Mouse (Mus musculus) c-Kit-positive CD71-negative TER-119-negative erythroid progenitor cells, embryonic 14.5 days (primary cell): ENCODE measurements at regions not wholly inside any gene's neighbourhood (a gene's known extent, or its start where the extent isn't known, plus 50 kb on each side); places are given as distances from the start of the nearest gene placed in this dataset.
A peak's percentile ranks its signal among the peaks of the same experiment; 100 is the strongest.

Experiments used
- DNase-seq: peaks from one replicate; pipeline ENCODE4 v3.0.0-alpha.2; 2013; ENCODE audit warnings: low read depth

DNA sequence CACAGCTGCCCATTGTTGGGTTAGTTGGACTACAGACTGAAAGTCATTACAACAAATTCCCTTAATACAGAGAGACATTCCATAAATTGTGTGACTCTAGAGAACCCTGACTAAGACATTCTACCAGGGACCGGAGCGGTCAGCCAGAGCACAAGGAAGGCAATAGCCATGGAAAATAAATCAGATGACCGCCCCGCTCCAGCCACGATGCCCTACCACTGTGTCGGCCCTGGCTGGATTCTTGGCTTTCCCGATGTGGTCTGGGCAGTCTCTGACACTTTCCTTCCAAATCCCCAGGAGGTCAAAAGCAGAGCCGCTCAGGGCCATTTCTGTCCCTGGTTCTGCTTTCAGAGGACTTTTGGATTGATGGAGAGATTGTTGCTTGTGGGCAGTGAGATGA lies 57.8 kb downstream of the Lsm3 start:
- no peak for DNase-seq

DNA sequence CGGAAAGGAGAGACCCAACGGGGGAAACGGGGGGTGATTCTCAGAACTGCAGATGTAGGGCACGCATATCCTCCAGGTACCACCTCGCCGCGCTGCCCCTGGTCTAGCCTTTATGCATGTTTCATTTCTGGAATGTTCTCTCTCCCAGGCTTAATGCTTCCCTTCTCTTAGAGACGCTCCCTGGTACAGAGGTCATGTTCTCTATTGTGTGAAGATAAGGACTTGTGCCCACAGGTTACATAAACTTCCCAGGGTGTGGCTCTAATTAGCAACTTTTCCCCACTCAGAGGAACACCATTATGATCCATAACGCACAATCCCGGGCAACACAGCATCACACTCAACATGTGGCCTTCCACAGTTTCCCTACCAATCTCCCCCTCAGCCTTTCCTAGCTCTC lies 58.7 kb downstream of the Lsm3 start:
- no peak for DNase-seq

DNA sequence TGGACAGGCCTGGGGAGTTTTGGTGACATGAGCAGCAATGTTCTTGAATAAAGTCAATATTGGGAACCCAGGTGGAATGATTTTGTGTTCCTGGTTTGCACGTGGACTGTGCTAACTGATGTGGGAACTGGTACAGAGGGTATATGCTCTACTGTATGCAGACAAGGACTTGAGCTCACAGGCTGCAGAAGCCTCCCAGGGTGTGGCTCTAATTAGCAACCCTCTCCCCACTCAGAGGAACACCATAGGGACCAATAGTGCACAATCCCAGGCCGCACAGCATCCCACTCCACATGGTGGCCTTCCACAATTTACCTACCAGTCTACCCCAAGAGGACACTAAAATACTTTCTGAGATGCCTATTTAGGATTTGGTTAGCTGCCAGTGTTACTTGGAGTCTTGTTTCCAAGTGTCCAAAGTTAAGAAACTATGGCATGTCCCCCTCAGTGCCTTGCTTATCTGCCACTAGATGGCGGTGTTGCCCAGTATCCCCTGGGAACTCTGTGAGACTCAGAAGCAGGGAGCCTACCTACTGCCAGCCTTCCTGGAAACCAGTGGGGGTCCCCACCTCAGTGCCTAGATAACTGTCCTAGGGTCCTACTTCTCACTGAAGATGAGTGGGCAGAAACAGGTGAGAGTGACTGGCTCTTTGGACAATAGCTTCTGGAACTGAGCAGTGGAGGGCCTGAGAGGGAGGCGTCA lies 60.1 kb downstream of the Lsm3 start:
- DNase-seq, result peak; percentile 64

DNA sequence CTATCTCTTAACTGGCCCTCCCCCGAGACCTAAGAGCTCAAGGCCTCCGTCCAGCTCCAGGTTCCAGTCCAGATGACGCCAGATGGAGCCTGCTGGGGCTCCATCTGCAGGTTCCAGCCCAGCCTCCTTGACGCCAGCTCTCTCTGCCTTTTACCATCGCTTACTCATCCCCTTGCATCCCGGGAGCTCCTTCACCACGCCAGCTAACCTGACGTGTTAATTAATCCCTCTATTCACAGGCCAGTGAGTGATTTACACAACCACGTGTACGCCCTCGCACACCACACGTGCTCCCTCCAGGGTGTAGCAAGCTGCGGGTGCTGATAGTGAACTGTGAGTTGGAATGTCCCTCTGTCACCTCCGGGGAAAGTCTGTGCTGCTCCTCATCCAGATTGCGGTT lies 61.2 kb downstream of the Lsm3 start:
- DNase-seq, result no peak

DNA sequence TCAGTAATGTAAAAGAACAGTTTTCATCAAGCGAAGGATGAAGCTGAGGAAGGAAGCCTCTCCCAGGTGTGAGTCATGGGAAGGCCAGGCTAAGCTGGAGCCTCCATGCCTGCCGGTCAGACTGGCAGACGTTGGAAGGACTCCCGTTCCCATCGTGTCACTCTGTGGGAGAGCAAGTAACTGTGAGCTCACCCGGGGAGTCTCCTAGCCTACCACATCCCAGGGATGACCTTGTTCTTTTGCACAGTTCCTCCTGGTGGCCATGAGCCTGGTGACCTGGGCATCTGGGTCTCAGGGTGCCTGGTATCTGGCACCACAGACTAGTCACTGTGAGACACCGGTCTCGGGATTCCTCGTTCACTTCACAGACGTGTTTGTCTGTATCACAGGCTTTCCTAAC lies 63.9 kb downstream of the Lsm3 start:
- DNase-seq, result no peak

DNA sequence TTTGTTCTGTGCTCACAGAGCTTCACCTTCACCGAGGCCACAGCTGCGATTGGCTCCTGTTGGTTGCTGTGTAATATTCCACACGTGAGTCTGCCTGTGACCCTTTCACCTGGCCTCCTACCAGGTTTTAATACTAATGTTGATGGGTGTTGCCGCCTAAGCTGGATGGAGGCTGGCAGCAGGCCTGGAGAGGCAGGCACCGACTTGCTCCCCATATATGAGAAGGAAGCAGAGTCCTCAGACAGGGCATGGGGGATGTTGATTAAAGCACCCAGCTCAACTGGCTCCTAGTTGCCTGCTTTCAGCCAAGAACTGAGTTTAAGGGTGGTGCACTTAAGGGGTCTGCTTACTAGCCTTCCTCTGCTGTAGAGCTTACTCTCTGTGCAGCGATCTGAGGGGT lies 64.9 kb downstream of the Lsm3 start:
- DNase-seq, result no peak

DNA sequence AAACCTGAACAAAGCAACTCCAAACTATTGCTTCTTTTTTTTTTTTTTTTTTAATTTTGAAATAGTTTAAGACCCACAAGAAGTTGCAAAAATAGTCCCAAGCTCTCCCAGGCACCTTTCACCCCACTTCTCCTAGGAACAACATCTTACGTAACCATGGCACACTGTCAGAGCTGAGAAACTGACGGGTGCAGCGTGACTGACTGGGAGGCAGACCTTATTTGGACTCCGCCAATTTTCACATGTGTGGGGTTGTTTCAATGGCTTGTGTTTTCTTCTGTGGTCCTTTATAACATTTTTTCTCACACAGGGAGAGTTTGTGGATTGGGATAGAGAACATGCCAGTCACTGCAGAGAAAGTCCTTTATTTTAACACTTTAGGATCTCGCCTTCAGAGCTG lies 66.6 kb downstream of the Lsm3 start:
- no peak for DNase-seq

DNA sequence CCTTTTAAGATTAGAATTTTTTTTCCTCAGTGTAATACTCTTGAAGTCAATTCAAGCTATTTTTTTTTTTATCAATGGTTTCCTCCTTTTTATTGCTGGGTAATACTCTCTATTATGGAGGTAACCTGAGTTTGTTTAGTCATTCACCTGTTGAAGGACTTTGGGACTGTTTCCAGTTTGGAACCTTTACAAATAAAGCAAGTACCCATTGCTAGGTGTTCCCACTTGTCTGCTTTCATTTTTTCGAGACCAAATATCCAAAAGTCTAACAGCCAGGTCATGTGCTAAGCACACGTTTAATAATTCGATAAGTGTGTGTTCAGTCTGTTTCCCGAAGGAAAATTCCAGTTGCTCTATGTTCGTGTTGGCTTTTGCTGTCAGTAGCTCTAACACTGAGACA lies 67.6 kb downstream of the Lsm3 start:
- DNase-seq, result no peak

DNA sequence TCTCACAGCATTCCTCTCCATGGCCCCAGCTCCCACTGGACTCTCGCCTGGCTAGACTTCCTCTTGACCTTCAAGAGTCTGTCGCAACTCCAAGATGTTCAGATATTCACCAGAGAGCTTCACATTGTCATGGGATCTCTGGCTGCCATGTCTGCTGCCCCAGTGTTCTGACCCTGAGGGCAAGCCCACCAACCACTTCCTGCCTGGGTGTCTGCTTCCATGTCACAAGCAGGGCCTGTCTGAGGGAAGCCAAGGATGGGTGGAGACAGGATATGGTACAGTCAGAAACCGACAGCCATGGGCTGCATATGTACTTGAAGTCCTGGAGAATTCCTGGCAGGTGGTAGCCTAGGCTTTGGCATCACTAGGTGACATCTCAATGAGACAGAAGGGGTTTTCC lies 69.8 kb downstream of the Lsm3 start:
- DNase-seq, result no peak

DNA sequence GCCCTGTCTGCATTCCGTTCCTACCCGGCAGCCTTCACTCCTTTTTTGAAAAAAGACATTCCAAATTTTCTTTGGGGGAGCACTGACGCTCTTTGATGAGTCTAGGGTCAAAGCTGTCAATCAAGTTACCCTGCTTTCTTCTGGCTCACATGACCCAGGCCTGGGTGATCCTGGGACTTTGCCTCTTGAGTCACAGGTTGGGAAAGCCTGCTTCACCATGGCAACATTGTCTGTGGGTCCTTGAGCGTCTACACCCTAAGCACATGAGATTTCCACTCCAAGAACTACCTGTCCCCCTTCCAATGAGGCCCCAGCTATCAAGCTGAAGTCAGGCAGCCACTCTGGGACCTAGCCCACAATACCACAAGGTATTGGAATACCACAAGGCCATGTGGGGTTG lies 73.5 kb downstream of the Lsm3 start:
- DNase-seq, result no peak

DNA sequence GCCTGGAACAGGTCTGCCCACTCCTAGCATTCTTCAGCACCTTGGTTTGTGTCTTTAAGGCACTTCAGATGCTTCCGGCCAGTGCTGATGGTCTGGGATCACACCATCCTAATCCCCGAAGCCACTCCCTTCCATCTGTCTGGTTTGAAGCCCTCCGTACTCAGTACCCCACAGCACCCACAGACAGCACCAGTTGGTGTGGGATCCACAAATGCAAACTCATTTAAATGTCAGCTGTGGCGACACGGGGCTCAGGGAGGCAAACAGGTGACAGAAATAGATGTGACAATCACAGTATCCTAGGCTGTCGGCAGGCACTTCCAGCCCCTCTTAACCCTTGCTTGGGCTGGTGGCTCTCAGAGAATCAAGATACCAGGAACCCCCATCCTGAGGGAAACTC lies 74.7 kb downstream of the Lsm3 start:
- DNase-seq, result no peak

DNA sequence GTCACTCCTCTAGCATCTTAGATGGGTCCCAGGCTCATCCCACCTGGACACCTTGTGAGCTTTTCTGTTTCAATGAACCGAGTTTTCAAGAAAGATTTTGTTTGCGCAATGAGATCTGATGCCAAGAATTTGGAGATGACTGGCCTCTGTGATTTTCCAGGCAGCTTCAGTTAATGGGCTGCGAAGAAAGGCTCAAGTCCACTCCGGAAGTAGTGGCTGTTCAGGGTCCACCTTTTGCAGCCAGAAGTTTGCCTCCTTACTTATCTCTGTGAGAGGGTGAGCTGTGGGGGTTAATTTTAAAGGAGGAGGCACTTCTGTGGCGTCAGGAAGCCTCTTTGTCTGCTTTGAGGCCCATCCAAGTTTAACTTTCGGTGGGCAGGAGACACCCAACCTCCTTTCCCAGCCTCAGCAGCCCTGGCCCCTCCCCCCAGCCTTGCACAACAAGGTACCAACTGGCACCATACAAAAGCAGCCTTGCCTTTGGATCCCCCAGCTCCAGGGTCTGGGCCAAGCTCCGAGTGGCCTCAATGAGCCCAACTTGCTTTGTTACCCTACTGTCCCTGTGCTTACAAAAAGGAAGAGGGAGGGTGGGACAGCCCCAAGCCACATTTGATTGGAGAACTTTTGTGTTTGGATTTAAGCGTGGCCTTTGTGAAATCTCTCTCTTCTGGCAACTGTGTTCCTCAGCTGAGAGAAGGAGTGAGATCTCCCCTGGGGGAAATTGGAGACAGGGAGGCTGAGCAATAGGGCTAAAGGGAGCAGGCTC lies 75.3 kb downstream of the Lsm3 start:
- DNase-seq, result no peak

DNA sequence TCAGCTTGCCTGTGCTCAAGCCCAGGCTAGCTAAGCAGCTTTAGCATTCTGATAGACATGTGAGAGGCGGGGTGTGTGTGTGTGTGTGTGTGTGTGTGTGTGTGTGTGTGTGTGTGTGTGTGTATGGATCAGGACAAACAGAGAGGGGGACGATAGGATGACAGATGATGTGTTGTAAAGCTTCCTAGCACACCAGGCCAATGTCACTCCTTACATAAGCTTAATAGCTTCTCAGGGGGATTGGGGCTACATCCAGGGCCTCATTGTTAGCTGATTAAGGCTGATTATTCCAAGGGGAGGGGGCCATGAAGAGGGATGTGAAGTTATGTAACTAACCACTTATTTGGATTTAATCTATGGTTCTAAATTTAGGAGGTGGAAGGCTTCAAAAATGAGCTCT lies 76.9 kb downstream of the Lsm3 start:
- no peak for DNase-seq

DNA sequence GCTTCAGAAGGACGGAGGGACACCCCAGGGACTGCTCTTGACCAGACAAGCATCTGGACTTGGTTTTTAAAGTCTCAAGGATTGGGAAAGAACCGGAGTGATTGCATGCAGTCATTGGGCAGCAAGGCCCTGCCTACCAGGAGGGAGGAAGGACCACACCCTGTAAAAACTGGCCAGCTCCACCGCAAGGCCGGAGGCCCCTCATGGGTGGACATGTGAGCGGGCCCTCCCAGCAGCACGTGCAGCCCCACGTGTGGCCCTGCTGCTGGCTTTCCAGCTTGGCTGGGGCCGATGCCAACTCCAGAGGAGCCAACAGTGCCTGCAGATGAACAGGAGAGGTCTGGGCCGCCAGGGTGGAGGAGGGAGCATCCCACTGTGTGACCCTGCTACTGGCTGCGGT lies 83.2 kb downstream of the Lsm3 start:
- no peak for DNase-seq

DNA sequence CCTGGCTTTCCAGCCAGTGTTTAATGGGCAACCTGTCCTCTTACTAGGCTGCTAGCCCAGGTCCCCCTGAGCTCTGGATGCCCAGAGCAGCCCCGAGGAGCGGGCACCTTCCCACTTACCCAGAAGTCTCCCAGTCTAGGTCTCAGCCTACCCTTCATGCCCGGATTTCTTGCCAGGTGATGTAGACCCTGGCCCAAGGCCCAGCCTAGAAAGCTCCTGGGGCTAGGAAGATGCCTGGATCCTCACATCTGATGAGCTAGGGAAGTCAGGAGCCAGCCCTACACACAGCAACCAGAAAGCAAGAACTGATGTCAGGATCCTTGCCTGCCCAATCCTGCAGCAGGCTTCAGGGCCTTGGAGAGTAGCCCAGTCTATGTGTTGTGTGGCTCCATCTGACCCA lies 83.7 kb upstream of the Slc6a6 start:
- no peak for DNase-seq

DNA sequence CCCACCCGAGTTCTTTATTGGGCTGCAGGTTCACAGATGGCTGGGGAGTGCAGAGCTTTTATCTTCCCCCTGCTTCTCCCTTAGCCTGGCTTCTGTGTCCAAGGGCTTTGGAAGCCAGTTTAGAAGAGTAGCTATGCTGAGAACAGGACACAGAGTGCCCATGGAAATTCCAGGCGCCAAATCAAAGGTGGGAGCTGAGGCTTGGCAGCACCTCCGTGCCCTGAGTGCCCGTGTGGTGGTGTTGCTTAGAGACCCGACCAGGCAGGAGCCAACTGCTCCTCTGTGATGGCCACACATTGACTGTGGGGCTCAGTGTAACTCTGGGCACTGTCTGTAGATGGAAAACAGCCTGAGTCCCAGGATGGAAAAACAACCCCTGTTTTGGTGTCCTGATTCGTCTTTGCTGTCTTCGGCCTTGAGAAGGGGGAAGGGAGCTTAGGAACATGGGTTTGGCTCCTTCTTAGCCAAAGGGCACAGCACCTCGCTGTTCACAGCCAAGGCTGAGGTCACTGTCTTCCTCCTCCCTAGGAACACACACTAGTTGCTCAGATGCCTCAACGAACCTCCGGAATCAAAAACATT lies 77.1 kb upstream of the Slc6a6 start:
- no peak for DNase-seq

DNA sequence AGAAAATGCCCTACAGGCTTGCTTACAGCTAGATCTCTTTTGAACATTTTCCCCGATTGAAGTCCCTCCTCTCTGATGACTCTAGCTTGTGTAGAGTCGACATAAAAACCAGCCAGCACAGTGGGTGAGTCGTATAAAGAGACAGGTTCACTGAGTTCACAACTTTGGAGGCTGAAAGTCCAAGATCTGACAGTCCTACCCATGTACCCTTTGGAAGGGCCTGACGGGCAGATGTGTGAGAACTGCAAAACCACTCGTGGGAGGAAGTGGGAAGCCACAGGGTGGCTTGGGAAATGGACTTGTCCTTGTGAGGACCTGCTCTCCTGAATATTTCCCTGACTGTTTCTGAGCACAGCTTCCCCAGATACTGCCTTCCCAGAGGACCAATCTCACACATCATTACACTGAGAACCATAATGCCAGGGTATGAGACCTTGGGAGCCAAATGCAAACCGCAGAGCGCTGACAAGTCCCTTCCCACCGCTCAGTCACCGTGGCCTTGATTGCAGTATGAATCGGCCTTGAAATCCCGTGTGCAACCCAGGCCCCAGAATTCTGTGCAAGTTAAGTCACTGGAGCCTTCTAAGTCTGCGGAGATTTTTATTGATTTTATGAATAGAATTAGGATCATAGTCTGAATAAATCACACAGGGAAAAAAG lies 76.1 kb upstream of the Slc6a6 start:
- no peak for DNase-seq

DNA sequence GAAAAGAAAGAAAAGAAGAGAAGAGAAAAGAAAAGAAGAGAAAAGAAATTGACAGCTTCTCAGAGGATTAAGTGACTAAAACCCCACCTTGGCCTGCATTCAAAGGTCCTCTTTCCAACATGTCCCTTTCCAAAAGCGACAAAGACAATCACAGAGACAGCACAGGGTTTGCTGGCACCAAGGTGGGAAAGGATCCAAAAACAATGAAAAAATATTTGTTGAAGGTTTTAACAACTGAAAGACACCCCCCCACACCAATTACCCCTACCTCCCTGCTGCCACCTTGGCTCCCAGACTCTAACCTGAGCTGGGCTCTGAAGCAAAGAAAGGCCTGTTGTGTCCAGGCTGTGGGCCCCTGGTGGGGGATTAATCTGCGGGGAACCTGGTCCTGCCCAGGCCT lies 74.2 kb upstream of the Slc6a6 start:
- DNase-seq, result no peak

DNA sequence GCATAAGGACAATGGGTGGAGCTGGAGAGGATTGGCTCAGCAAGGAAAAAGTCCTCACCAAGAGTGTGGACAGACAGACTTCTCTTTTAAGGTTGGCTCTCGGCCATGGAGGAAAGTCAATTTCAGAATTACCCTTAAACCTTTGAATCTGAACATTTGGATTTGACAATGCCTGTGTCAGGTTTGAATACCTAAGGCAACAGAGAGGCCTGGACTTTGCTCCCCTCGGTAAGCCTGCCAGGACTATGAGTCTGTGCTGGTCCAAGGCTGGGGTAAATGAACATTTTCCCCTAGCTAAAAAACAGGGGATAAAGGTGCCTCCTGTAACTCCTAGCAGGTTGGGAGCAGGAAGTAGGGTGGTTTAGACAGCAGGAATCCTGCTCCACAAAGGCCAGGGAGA lies 68.8 kb upstream of the Slc6a6 start:
- no peak for DNase-seq

DNA sequence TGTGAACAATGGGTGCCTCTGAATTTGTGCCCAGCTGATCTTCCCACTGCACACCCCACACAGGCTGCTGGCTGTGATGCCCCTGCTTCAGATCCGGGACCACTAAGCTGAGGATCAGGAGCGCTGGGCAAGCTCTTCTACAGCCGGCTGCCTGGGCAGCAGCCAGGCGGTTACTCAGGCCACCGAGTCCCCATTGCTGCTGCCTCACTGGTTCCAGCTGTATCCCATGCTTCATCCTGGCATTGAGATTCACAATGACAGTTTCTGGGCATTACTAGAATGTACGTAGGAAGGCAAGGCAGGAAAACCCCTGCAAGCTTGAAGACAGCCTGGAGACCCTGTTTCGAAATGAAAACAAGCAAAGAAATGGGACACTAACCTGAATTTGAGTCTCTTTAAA lies 67.3 kb upstream of the Slc6a6 start:
- DNase-seq, result no peak

DNA sequence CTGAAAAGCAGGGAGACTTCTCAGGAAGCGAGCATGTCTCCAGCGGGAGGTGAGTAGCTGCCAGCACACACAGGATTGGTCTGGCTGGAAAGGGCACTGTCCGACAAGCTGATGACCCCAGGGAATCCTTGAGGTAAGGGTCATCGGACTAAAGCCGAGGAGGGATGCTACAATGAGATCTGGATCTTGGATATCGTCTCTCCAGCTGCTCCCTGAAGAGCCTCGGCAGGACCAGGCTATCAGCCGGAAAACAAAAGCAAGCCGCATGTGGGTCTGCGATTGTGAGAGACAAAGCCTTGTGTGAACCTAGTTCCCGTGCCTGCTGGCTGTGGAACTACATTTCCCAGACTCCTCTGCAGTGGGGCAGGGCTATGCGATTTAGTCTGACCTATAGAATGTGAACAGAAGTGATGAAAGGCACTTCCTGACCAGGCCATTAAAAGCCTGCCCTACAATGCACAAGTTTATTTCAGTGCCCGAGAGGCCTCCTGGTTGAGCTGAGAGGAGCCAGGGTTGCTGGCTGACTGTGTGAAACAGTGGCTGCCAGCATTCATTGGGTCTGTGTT lies 66.7 kb upstream of the Slc6a6 start:
- DNase-seq, result peak; percentile 60

DNA sequence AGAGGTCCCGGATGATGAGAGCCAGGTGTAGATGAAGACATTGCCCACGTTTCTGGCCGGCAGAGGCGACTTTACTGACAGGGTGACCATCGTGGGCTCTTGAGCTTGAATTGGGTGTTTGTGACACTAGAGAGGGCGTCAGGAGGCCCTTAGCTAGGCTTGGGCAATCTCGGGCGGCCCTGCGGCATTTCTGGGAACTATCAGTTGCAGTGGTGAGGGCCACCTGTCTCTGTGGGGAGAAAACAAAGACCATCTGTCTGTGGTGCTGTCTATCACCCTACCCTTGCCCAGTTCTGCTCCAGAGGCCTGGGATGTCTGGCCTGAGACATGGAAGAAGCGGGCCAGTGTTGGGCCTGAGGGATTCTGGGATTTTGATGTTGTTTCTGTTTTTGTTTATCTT lies 66.2 kb upstream of the Slc6a6 start:
- no peak for DNase-seq

DNA sequence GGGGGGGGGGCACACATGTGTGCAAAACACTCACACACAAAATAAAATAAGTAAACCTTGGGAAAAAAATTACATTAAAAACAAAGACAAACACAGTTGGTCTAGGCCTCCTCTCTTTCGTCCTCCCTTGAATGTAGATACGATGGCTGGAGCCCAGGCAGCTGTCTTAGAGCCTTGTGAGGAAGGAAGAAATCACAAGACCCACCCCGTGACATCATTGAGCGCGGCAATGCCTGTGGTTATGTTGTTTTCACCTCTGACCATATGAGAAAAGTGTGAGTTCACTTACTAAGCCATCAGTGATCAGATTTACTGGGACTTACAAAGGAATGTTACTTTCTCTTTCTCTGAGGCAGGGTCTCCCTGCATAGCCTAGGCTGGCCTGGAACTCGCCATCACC lies 64.8 kb upstream of the Slc6a6 start:
- no peak for DNase-seq
